Mouse (Mus musculus) spleen, adult 2 months (tissue): ENCODE measurements around the gene 4921524J17Rik. TPM values are rescaled to one million over a fixed set of nuclear protein-coding genes. Genes with fewer than 3 reads are reported as not detected.

Source experiments
- DNase-seq, 2 experiments: peaks; one replicate each; pipeline versions ENCODE4 v3.0.0 to v3.0.0-alpha.2; 2012 to 2021; ENCODE audit warnings: low spot score in 2 of 2, low read depth in 1 of 2
- H3K27ac ChIP-seq: fragments of 200-500 bp; 2 replicates; pipeline ENCODE4 v1.5.1; 2012; ENCODE audit warnings: low read length, inconsistent platforms; ENCODE audit not compliant: insufficient read depth
- H3K27me3 ChIP-seq: fragments of 200-500 bp; 2 replicates; pipeline ENCODE4 v1.6.1; 2012; ENCODE audit warnings: mild to moderate bottlenecking, moderate library complexity, low read length, inconsistent platforms; ENCODE audit not compliant: control insufficient read depth, insufficient read depth
- H3K36me3 ChIP-seq: fragments of 200-500 bp; 2 replicates; pipeline ENCODE4 v1.6.1; 2012; ENCODE audit warnings: mild to moderate bottlenecking, low read length, inconsistent platforms; ENCODE audit not compliant: control insufficient read depth, insufficient read depth
- H3K4me1 ChIP-seq: fragments of 200-500 bp; 2 replicates; pipeline ENCODE4 v1.6.1; 2011; ENCODE audit warnings: inconsistent platforms; ENCODE audit not compliant: control insufficient read depth, insufficient read depth, insufficient read length
- H3K4me3 ChIP-seq: fragments of 200-500 bp; 2 replicates; pipeline ENCODE4 v1.5.1; 2011; ENCODE audit warnings: mild to moderate bottlenecking, inconsistent platforms; ENCODE audit not compliant: insufficient read depth, insufficient read length; ENCODE audit errors: extremely low read depth
- CTCF ChIP-seq: fragments of 200-500 bp; IDR thresholded peaks from 2 replicates; pipeline ENCODE4 v1.5.1; 2011; ENCODE audit warnings: mild to moderate bottlenecking, inconsistent platforms; ENCODE audit not compliant: insufficient read depth, insufficient read length, insufficient replicate concordance; ENCODE audit errors: extremely low read depth
- POLR2A ChIP-seq: fragments of 200-500 bp; IDR thresholded peaks from 2 replicates; pipeline ENCODE4 v1.6.1; 2011; ENCODE audit warnings: low read depth, low read length, inconsistent platforms
- WGBS: fragments of 180-500 bp; shearing (Covaris S2); methylation state at CpG from one replicate; pipeline ENCODE4 v1.1.7; 2018; 5-methylcytosine and 5-hydroxymethylcytosine counted together
- polyA plus RNA-seq: library from polyadenylated mRNA; depleted of rRNA; stranded (reverse); fragments of >200 nt; gene quantifications from 2 replicates; pipeline ENCODE4 v1.2.3, GENCODE M21; 2012

Gene 4921524J17Rik
- polyA plus RNA-seq, 1 experiment: 1.6 TPM

DNA sequence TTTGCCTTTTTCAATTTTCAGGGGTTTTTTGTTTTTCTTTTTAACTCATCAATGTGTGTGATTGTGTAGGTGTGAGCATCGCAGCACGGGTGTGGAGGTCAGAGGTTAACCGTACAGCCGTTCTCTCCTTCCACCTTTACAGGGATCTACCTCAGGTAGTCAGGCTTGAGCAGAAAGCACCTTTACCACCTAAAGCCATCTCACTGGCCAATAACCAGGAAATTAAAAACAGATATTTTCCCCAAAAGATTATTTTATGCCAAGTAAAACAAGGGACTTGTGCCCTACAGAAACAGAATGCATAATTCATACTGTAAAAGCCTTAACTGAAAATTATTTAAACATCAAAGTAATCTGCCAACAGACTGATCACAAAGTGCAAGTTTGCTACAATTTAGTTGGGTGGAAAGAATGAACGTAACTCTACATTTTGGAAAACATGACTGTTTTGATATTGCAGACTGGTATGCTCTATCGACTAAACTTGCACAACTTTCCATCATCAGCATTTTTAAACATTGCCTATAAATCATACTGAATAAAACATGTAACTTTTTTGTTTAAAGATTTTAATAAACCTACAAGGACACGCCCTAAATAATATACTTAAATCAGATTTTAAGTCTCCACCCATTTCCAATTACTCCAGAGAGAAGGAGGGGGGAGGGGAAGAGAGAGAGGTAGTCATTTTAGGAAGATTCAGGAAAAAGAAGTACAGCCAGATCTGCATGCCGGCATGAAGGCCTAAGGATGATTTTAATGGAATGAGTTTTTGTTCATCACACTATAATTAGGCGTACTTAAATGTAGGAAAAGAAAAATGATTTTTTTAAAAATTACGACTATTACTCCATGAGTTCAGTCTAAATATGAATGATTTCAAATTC lies 1.1 kb downstream of the 4921524J17Rik start:
- no peak for TF ChIP-seq POLR2A
- H3K27me3 ChIP-seq: no peaks in the 10 kb centered on the region
- H3K4me3 ChIP-seq: peak overlapping the region; percentile 89; the same call in 1 of the 2 replicates
- H3K36me3 ChIP-seq: no peaks in the 10 kb centered on the region
- no peak for DNase-seq
- no peak overlapping the region for H3K27ac ChIP-seq
- WGBS: 20% methylated on average over 10 of the region's 10 CpGs
- H3K4me1 ChIP-seq: peaks cover 4% of the 10 kb centered on the region

DNA sequence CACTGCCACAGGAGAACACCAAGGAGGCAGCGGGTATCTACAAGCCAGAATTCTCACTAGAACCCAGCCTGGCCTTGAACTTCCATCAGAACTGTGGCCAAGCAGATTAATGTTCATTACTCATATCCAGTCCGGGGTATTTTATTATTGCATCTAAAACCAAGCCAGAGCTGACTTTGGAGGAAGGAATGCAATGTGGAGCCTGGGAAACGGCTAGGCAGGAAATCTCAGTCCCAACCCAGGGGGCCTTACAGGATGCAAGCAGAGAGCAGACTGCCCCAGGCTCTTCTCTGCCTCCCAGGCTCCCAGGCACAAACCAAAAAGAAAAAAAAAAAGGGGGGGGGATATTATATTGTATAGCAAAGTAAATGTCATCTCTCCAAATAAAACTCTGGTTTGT lies 1.8 kb downstream of the 4921524J17Rik start:
- Histone ChIP-seq H3K4me3 (peak overlapping the region; percentile 0; the same call in 1 of the 2 replicates), H3K36me3 (no peaks in the 10 kb centered on the region), H3K27me3 (no peaks in the 10 kb centered on the region), H3K4me1 (peaks cover 4% of the 10 kb centered on the region), H3K27ac (no peak overlapping the region)
- TF ChIP-seq POLR2A: no peak
- no peak for TF ChIP-seq CTCF
- WGBS: 38% methylated on average over 3 of the region's 3 CpGs
- DNase-seq: no peak

DNA sequence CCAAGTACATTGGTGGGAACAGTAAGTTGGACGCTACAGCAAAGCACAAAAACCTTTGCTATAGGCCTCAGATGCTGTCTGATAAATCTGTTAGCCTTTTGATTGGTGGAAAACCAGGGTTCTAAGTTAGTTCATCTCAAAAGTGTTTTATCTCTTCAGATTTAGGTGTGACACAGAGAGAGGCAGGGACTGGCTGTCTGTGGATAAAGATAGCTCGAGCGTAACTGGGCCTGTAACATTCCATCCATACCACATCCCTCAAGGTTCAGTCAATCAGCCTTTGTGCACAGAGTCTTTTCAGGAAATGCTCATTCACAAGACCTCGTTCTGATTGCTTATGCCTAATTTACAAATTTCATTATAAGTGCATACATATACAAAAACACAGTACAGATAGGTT lies 3.4 kb downstream of the 4921524J17Rik start:
- no peak for DNase-seq
- 49% methylated on average over 4 of the region's 4 CpGs for WGBS
- peaks cover 4% of the 10 kb centered on the region for H3K4me1 ChIP-seq
- H3K27me3 ChIP-seq: no peaks in the 10 kb centered on the region
- H3K36me3 ChIP-seq: no peaks in the 10 kb centered on the region; the same call in 1 of the 2 replicates
- no peak overlapping the region for H3K27ac ChIP-seq
- no peak overlapping the region for H3K4me3 ChIP-seq
- TF ChIP-seq POLR2A (no peak), CTCF (no peak)

DNA sequence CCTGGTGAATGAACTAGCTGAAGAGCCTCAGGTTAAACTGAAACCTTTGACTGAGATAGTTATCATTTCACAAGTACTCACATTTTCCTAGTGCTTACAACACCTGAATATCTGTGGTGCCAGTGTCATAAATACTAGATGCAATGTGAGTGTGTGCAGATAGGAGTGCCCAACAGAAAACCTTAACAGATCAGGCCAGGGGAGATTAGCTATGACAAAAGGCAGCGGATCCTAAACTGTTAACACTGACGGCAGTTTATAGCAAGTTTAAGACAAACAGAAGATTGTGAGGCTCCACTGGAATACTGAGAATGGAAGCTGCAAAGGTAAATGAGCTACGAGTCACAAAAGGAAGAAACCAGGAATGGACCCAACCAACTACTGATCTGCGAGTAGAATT lies 5.6 kb downstream of the 4921524J17Rik start:
- Histone ChIP-seq H3K4me1 (peaks cover 4% of the 10 kb centered on the region), H3K36me3 (no peaks in the 10 kb centered on the region; the same call in 1 of the 2 replicates), H3K27me3 (no peaks in the 10 kb centered on the region), H3K27ac (no peak overlapping the region), H3K4me3 (no peak overlapping the region)
- 85% methylated on average over 4 of the region's 4 CpGs for WGBS
- DNase-seq: no peak
- TF ChIP-seq POLR2A: no peak
- TF ChIP-seq CTCF: no peak

DNA sequence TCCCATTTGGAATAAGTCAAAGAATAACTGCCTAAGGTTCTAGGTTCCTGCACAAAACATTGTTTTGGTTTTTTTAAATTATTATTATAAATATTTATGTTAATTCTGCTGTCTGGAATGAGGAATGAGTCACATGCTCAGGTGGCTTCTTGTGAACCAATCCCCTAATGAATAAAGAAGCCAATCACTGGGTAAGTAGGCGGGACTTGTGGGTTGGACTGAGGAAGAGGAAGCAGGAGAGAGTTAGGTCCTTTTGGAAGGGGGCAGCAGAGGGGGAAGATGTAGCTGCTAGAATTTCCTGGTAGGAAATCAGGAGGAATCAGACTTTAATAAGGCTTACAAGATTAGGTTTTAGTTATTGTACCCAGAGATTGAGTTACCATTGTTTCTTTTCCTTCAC lies 11.3 kb downstream of the 4921524J17Rik start:
- 97% methylated on average over 1 of the region's 1 CpGs for WGBS
- Histone ChIP-seq H3K36me3 (peaks cover 6% of the 10 kb centered on the region), H3K27ac (no peak overlapping the region), H3K4me1 (no peaks in the 10 kb centered on the region), H3K27me3 (no peaks in the 10 kb centered on the region), H3K4me3 (no peak overlapping the region)
- no peak for DNase-seq
- TF ChIP-seq CTCF: no peak
- TF ChIP-seq POLR2A: no peak

DNA sequence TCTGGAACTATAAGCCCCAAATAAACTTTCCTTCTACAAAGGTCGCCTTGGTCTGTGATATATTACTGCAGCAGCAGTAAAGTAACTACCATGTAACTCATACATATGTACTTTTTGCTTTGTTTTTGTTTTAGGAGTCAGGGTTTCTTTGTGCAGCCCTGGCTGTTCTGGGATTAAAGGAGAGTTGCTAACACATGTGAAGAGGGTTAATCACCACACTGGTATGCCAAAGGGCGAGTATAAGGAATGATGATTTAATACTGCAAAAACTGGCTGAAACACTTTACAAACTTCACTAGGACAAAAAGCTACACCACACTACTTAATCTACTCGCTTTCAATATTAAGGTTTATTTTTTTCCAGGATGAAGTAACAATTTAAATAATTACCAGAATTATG lies 24.1 kb downstream of the 4921524J17Rik start:
- no peak for DNase-seq
- Histone ChIP-seq H3K27ac (no peak overlapping the region), H3K4me3 (no peak overlapping the region), H3K4me1 (0 out of 2 replicates have a peak, but pooled peaks cover 2% of the 10 kb centered on the region), H3K27me3 (no peaks in the 10 kb centered on the region), H3K36me3 (peaks cover 3% of the 10 kb centered on the region; the same call in 1 of the 2 replicates)
- WGBS: 81% methylated on average over 3 of the region's 3 CpGs
- TF ChIP-seq POLR2A (no peak), CTCF (no peak)

DNA sequence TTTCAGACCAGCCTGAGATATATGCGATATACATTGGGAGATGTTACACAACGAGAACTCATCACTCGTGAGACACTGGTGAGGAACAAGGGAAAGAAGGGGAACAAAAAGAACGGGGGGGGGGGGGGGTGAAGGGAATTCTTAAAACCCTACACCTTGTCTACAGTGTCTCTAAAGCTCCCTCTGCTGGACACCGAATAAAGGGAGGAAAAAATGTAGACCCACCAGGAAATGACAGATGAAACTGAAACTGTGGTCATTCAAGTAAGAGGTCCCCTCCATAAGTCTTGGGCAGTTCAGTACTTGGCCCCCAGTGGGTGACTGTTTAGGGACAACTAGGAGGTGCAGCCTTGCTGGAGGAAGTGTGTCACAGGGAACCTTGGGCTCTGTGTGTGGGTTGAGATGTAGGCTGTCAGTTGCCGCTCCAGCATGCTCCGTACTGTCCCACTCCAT lies 24.6 kb downstream of the 4921524J17Rik start:
- Histone ChIP-seq H3K36me3 (peaks cover 3% of the 10 kb centered on the region; the same call in 1 of the 2 replicates), H3K27ac (no peak overlapping the region), H3K4me3 (no peak overlapping the region), H3K4me1 (0 out of 2 replicates have a peak, but pooled peaks cover 2% of the 10 kb centered on the region), H3K27me3 (no peaks in the 10 kb centered on the region)
- peak; percentile 25 to 40 for DNase-seq
- 49% methylated on average over 7 of the region's 7 CpGs for WGBS
- no peak for TF ChIP-seq POLR2A
- peak; percentile 1; the same call in 1 of the 2 replicates for TF ChIP-seq CTCF
